8 mouse cellular contexts compared by ENCODE assay signal in the genomic region with DNA sequence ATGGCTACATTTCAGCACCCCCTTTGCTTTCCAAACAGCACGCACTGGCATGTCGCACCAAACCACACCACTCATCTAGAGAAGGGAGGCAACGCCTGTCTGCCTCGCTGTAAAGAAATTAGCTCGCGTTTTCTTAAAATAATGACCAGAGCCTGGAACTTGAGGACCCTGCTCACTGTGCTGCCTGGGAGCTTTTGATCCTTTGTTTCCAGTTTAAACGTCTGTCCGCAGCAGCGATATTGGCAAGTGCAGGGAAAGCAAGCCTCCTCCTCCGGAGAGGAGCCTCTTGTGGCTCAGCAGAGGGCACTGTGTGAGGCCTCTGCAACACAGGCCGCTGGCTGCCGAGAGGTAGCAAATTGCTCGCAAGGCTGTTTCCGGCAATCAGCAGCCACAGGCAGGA.
A peak's percentile ranks its signal among the peaks of the same experiment; 100 is the strongest.
DNase-seq lines count a peak whose midpoint lies in the region; ATAC-seq and TF ChIP-seq lines count a peak whose summit lies in the region.

No protein-coding gene starts in this region.

- H3K4me1 ChIP-seq in forebrain, embryonic 11.5 days (replicated peaks; ENCODE audit: control insufficient read depth, insufficient read depth, low read length), result peaks cover 3% of the 10 kb centered on the region; the same call in 1 of the 2 replicates
- no peaks in the 10 kb centered on the region for H3K4me1 ChIP-seq in lung, postnatal 0 days (ENCODE audit: insufficient read depth, low read depth, low read length)

- no peak overlapping the region for H3K9ac ChIP-seq in forebrain, embryonic 11.5 days (ENCODE audit: low read length)
- no peak overlapping the region for H3K9ac ChIP-seq in lung, postnatal 0 days (replicated peaks; ENCODE audit: low read depth)

- H3K27ac ChIP-seq in forebrain, embryonic 11.5 days (ENCODE audit: low read depth, low read length), result no peak overlapping the region
- no peak overlapping the region for H3K27ac ChIP-seq in lung, postnatal 0 days (ENCODE audit: low read length)

- ATAC-seq in forebrain, embryonic 11.5 days (replicated peaks; ENCODE audit: low FRiP score), result peak; percentile 40
- ATAC-seq in lung, postnatal 0 days, result no peak; the same call in 1 of the 2 replicates
- ATAC-seq in erythroblast, adult 5-6 weeks (replicated peaks; ENCODE audit: low FRiP score, poor library complexity, severe bottlenecking), result no peak

- no peak for TF ChIP-seq EP300 in lung, postnatal 0 days (IDR thresholded peaks at IDR 0.05)

- peaks cover 65% of the 10 kb centered on the region for H3K27me3 ChIP-seq in forebrain, embryonic 11.5 days (ENCODE audit: control insufficient read depth, insufficient read depth, low read length)
- H3K27me3 ChIP-seq in lung, postnatal 0 days (replicated peaks; ENCODE audit: insufficient read depth, low read length), result no peaks in the 10 kb centered on the region

- H3K36me3 ChIP-seq in forebrain, embryonic 11.5 days (ENCODE audit: control insufficient read depth, insufficient read depth, low read length), result no peaks in the 10 kb centered on the region
- no peaks in the 10 kb centered on the region for H3K36me3 ChIP-seq in lung, postnatal 0 days (ENCODE audit: insufficient read depth, low read length)

- H3K9me3 ChIP-seq in forebrain, embryonic 11.5 days (ENCODE audit: control insufficient read depth, low read length), result no peaks in the 10 kb centered on the region
- no peaks in the 10 kb centered on the region for H3K9me3 ChIP-seq in lung, postnatal 0 days (ENCODE audit: low read length)

- WGBS in forebrain, embryonic 11.5 days, result 0% methylated on average over 14 of the region's 14 CpGs
- 4% methylated on average over 14 of the region's 14 CpGs for WGBS in lung, postnatal 0 days

- peak; percentile 53 for TF ChIP-seq CTCF in lung, postnatal 0 days (IDR thresholded peaks at IDR 0.05)

- H3K4me3 ChIP-seq in forebrain, embryonic 11.5 days (ENCODE audit: low read depth, low read length), result no peak overlapping the region
- no peak overlapping the region for H3K4me3 ChIP-seq in lung, postnatal 0 days (ENCODE audit: low read depth, low read length)

- intact Hi-C loops in left cerebral cortex, postnatal 14 days (cut with DNase I), result loop anchor here (5.0 kb wide), 1 partner anchor 970 kb away; a partner anchor contains a TSS

- H3K4me2 ChIP-seq in forebrain, embryonic 11.5 days (ENCODE audit: low read depth, low read length, severe bottlenecking), result 0 out of 2 replicates have a peak overlapping the region, but pooled peaks have one; percentile 24
- H3K4me2 ChIP-seq in lung, postnatal 0 days (replicated peaks; ENCODE audit: low read depth, low read length), result peak overlapping the region; percentile 19; the same call in 1 of the 2 replicates

- DNase-seq in brain, adult 2 months (ENCODE audit: low read depth, low spot score), result peak; percentile 26
- peak; percentile 77 for DNase-seq in forebrain, embryonic 11.5 days (ENCODE audit: low spot score)
- peak; percentile 35 for DNase-seq in kidney, adult 9 months
- peak; percentile 58 for DNase-seq in lung, postnatal 0 days (ENCODE audit: low spot score)
- DNase-seq in yolk sac, embryonic 10.5 days (ENCODE audit: low spot score), result peak; percentile 7
- no peak for DNase-seq in left cerebral cortex, postnatal 14 days (ENCODE audit: low spot score in 2 of 2)
- DNase-seq in frontal cortex, postnatal 25 days (ENCODE audit: low spot score in 2 of 2), result no peak

Comparison
In these comparisons a context has a peak if more than half of its experiments do, and no peak if none do; other contexts are left out.
1. DNase-seq: peak in brain, adult 2 months (single experiment), forebrain, embryonic 11.5 days (single experiment), kidney, adult 9 months (single experiment), lung, postnatal 0 days (single experiment) and yolk sac, embryonic 10.5 days (single experiment); none in left cerebral cortex, postnatal 14 days (0 of 2) and frontal cortex, postnatal 25 days (0 of 2).